Mouse (Mus musculus): ENCODE results near the gene Slc6a1. TPM values are rescaled to one million over a fixed set of nuclear protein-coding genes. Genes with fewer than 3 reads are reported as not detected.

Gene Slc6a1
- total and polyA plus RNA-seq, 3 experiments: 0.04 TPM; not detected in 2

GRCm38 (mm10) chr6:114267979-114268378 lies 14.5 kb upstream of the Slc6a1 start:
- dilution Hi-C loops (cut with MboI; ENCODE audit: extremely low pct_ligation_motif_present, extremely low pct_unique_long_range_greater_than_20kb, low sequenced_read_pairs): no loop called here
- in situ Hi-C loops (cut with MboI; ENCODE audit: low pct_ligation_motif_present, low pct_unique_long_range_greater_than_20kb, low sequenced_read_pairs): no loop called here

GRCm38 (mm10) chr6:114269589-114269988 lies 12.8 kb upstream of the Slc6a1 start:
- no peak for TF ChIP-seq MAX (IDR thresholded peaks at IDR 0.05; ENCODE audit: low read length)
- TF ChIP-seq JUND (conservative IDR thresholded peaks at IDR 0.05; ENCODE audit: low read depth, low read length): no peak
- no peak for TF ChIP-seq MAZ (IDR thresholded peaks at IDR 0.05; ENCODE audit: low read depth, low read length)
- TF ChIP-seq SMC3 (IDR thresholded peaks at IDR 0.05; ENCODE audit: low read depth, low read length): no peak
- TF ChIP-seq KAT2A (IDR thresholded peaks at IDR 0.05; ENCODE audit: insufficient replicate concordance, low read length): no peak
- TF ChIP-seq SIN3A (IDR thresholded peaks at IDR 0.05; ENCODE audit: low read length): no peak
- TF ChIP-seq HCFC1 (IDR thresholded peaks at IDR 0.05; ENCODE audit: low read depth, low read length): no peak
- TF ChIP-seq MXI1 (IDR thresholded peaks at IDR 0.05; ENCODE audit: low read depth, low read length): no peak
- no peak for TF ChIP-seq ELF1 (IDR thresholded peaks at IDR 0.05; ENCODE audit: low read depth, low read length)
- no peak for TF ChIP-seq RCOR1 (conservative IDR thresholded peaks at IDR 0.05; ENCODE audit: low read depth, low read length)
- no peak for TF ChIP-seq BHLHE40 (IDR thresholded peaks at IDR 0.05; ENCODE audit: low read depth, low read length)
- no peak for TF ChIP-seq RAD21 (IDR thresholded peaks at IDR 0.05; ENCODE audit: low read depth, low read length)
- no peak for TF ChIP-seq PAX5 (IDR thresholded peaks at IDR 0.05; ENCODE audit: low read length)
- Histone ChIP-seq H3K4me3 (replicated peaks in 1 of 3; ENCODE audit: low read depth in 2 of 3, low read length in 2 of 3, poor library complexity in 1 of 3) (no peak overlapping the region), H3K79me2 (replicated peaks; ENCODE audit: control insufficient read depth, extremely low read depth, insufficient read depth, poor library complexity, severe bottlenecking) (no peaks in the 10 kb centered on the region), H3K27ac (ENCODE audit: insufficient read depth, low read depth) (no peak overlapping the region), H3K4me2 (ENCODE audit: insufficient read depth, low read depth, poor library complexity, severe bottlenecking) (no peak overlapping the region), H3K36me3 (replicated peaks in 1 of 2; ENCODE audit: control insufficient read depth in 1 of 2, insufficient read depth in 1 of 2, low read length in 1 of 2) (no peaks in the 10 kb centered on the region), H3K4me1 (ENCODE audit: control insufficient read depth in 1 of 2, insufficient read depth in 2 of 2) (no peaks in the 10 kb centered on the region), H3K27me3 (replicated peaks) (peaks cover 89% of the 10 kb centered on the region), H3K9me3 (replicated peaks; ENCODE audit: low read length) (no peaks in the 10 kb centered on the region), H3K9ac (ENCODE audit: insufficient read depth, low read depth) (no peak overlapping the region)
- dilution Hi-C loops (cut with MboI; ENCODE audit: extremely low pct_ligation_motif_present, extremely low pct_unique_long_range_greater_than_20kb, low sequenced_read_pairs): no loop called here
- no peak for DNase-seq (ENCODE audit: extremely low read depth)
- in situ Hi-C loops (cut with MboI; ENCODE audit: low pct_ligation_motif_present, low pct_unique_long_range_greater_than_20kb, low sequenced_read_pairs): no loop called here

More at GRCm38 (mm10) chr6:114267979-114268378, 14.5 kb upstream of the Slc6a1 start:
- Histone ChIP-seq H3K79me2 (replicated peaks; ENCODE audit: control insufficient read depth, extremely low read depth, insufficient read depth, poor library complexity, severe bottlenecking) (no peaks in the 10 kb centered on the region), H3K4me3 (replicated peaks in 1 of 3; ENCODE audit: low read depth in 2 of 3, low read length in 2 of 3, poor library complexity in 1 of 3) (no peak overlapping the region), H3K27me3 (replicated peaks) (peaks cover 90% of the 10 kb centered on the region), H3K4me2 (ENCODE audit: insufficient read depth, low read depth, poor library complexity, severe bottlenecking) (no peak overlapping the region), H3K27ac (ENCODE audit: insufficient read depth, low read depth) (no peak overlapping the region), H3K4me1 (ENCODE audit: control insufficient read depth in 1 of 2, insufficient read depth in 2 of 2) (no peaks in the 10 kb centered on the region), H3K9ac (ENCODE audit: insufficient read depth, low read depth) (no peak overlapping the region), H3K9me3 (replicated peaks; ENCODE audit: low read length) (no peaks in the 10 kb centered on the region), H3K36me3 (replicated peaks in 1 of 2; ENCODE audit: control insufficient read depth in 1 of 2, insufficient read depth in 1 of 2, low read length in 1 of 2) (no peaks in the 10 kb centered on the region)
- no peak for TF ChIP-seq CHD1 (IDR thresholded peaks at IDR 0.05; ENCODE audit: low read depth, low read length)
- TF ChIP-seq HCFC1 (IDR thresholded peaks at IDR 0.05; ENCODE audit: low read depth, low read length): no peak
- TF ChIP-seq CTCF (conservative IDR thresholded peaks at IDR 0.05 in 1 of 2, IDR thresholded peaks at IDR 0.05 in 1 of 2; ENCODE audit: low read depth in 2 of 2, low read length in 2 of 2): no peak
- TF ChIP-seq E2F4 (IDR thresholded peaks at IDR 0.05; ENCODE audit: insufficient replicate concordance, low read depth, low read length): no peak
- TF ChIP-seq SMC3 (IDR thresholded peaks at IDR 0.05; ENCODE audit: low read depth, low read length): no peak
- no peak for TF ChIP-seq MXI1 (IDR thresholded peaks at IDR 0.05; ENCODE audit: low read depth, low read length)
- TF ChIP-seq TBP (conservative IDR thresholded peaks at IDR 0.05; ENCODE audit: low read depth, low read length): no peak
- TF ChIP-seq BHLHE40 (IDR thresholded peaks at IDR 0.05; ENCODE audit: low read depth, low read length): no peak
- no peak for TF ChIP-seq ZKSCAN1 (IDR thresholded peaks at IDR 0.05; ENCODE audit: borderline replicate concordance, low read depth, low read length)
- no peak for TF ChIP-seq EP300 (IDR thresholded peaks at IDR 0.05; ENCODE audit: low read length)
- TF ChIP-seq RAD21 (IDR thresholded peaks at IDR 0.05; ENCODE audit: low read depth, low read length): no peak
- DNase-seq (ENCODE audit: extremely low read depth): no peak
